Mouse (Mus musculus): ENCODE measurements at regions not wholly inside any gene's neighbourhood (a gene's known extent, or its start where the extent isn't known, plus 50 kb on each side); places are given as distances from the start of the nearest gene placed in this dataset.

DNA sequence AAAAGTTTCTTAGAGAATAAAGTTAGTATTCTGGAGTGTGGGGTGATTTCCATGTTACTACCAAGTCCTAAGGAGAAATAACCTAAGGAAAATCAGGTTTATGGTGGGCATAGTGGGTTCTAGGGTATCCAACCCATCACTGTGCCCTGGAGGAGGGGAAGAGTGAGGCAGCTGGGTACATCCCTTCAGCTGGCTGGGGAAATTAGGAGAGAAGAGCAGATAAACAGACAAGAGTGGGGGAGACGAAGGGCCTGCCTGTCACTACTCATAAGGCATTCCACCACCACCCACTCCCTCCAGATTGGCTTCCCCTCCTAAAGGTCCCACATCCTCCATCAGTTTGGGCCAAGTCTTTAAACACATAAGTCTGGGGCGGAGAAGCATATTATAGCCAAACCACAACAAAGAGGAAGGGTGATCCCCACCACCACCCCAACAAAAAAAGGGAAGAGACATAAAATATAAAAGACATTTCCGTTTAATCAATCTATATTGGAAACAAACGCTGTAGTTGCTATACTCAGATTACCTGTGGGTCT, 299.8 kb downstream of the Gm11361 start:
- DNase-seq = no peak

DNA sequence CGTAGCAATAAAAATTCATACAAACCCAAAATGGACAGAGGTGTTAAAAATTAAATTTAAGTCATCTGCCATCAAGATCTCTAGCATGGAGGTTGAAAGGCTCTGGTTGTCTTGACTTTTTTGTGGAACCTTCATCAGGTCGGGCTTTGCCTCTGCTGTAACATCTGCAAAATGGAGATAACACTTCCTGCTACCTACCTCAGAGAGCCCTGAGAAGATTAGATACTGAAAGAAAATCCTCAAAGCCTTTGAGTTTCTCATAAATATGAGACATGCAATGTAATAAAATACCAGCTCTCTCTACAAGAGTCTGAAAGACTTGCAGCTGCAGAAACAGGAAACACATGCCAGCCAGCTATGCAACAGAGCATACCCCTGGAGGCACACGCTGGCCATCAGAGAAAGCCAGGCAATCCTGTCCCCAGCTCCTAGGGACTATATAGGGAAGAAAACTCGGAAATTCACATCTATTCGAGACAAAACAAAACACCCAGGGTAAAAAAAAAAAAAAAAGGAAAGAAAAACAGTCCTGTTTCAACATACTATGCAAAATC, 299.1 kb downstream of the Gm11361 start:
- DNase-seq = no peak

DNA sequence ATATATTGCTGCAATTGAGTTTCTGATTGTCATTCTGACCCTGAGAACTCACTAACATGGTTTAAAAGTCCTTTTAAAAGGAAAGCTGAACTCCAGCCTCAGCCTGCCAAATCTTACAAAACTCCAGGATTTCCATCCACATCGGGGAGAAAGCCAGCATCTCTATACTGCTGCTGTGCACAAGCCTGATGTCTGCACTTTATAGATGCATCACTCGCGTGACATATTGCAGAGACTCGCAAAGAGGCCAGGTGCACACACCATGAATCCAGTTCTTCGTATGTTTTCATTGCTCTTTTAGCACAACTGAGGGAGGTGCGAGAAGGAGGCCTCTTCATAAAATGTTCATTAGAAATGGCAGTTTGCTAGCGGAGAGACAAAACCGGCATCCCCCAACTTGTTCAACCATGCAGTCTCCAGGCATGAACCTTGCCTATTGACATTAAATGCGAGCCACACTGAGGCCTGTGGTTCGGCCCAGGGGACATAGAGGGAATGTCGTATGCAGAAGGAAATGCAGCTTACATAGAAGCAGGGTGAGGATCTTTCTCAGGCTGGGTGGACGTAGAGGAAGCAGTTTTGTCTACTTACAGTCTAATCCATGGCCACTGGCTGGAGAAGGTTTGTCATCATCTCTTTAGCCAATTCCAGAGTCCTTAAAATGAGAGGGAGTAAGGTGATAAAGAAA, 297.0 kb downstream of the Gm11361 start:
- no peak for DNase-seq

DNA sequence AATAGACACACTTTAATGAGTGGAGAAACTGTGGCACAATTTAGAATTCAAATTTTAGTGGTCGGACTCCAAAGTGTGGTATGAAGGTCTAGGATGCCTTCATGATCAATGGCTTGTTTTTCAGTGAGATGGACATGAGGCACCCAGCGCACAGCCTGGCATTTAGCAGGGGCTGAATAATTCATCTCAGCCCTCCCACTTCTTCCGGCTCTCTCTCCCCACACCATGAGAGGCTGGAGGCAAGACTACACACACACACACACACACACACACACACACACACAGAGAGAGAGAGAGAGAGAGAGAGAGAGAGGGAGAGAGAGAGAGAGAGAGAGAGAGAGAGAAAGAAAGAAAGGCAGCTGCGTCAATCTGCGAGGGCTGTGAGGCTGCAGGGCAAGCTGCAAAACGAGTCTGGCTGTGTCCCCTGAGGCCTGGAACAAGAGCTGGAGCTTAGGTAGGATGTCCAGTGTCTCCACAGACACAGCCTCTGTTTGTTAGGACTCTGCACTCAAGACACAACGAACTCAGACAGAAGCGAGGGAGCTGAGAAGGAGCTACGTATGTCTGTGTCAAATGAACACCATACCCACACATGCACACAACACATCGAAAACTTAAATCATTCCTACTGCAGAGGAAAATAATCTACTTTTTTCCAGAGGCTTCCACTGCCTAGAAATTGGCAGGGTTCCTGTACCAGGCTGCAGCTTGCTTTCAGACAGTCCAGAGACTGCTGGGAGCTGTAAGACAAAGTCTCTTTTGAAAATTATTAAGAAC, 295.8 kb downstream of the Gm11361 start:
- DNase-seq = no peak

DNA sequence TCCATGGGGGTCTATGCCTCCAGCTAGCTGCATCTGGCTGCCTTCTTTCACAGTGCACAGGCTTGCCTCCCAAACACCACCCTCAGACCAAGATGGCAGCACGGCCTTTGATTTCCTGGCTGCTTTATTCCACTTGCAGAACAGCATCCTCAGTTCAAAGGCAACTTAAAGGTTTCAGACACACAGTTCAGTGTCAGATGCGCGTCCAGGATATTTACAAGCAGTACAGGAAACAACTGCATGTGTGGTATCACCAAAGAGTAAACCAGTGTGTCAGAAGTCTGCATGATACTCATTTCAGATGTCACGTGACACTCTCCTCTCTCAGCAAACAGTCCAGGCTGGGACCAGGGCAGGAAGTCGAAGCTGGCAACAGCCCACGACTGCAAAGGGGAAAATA, 294.2 kb downstream of the Gm11361 start:
- no peak for DNase-seq

DNA sequence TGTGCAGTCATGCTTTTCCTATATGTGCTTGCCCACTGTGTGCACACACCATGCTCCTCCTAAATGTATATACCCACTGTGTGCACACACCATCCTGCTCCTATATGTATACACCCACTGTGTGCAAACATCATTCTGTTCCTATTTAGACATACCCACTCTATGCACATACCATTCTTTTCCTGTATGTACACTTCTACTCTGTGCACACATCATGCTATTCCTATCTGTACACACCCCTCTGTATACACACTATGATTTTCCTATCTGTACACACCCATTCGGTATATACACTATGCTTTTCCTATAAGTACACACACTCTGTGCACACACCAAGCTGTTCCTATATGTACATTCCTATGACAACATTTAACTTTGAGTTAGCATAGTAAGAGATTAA, 288.5 kb downstream of the Gm11361 start:
- no peak for DNase-seq

DNA sequence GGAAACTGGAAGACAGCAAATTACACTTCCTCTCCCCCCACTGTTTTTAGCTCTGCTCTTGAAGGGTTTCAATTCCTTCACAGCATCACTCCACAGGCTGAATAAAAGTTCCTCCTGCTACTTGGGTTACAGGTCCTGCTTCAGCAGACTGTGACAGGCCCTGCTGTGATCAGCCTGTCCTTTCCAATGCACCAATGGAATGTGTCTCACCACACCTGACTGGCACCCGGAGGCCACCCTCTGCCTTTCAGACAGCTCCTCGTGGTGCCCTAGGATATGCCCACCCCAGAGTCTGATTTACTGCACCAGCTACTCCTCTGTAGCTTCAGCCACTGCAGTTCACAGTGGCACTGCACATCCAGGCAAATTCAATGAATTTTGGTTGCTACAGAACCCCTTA, 288.0 kb downstream of the Gm11361 start:
- no peak for DNase-seq

DNA sequence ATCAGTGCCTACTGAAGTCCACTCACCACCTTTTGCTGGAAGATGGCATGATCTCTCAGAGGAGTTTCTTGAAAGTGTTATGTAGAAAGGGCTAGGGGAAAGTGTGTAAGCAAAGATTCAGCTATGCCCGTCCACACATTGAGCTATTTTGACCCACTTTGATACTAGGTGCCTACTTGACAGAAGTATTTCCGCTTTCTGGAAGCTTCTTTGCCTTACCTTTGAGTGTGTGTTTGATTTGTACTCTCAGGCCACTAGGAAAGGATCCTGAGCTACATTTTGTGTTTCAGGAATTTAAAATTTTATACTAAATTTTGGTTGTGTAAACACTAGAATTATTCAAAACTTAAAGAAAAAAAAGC, 287.5 kb downstream of the Gm11361 start:
- no peak for DNase-seq

DNA sequence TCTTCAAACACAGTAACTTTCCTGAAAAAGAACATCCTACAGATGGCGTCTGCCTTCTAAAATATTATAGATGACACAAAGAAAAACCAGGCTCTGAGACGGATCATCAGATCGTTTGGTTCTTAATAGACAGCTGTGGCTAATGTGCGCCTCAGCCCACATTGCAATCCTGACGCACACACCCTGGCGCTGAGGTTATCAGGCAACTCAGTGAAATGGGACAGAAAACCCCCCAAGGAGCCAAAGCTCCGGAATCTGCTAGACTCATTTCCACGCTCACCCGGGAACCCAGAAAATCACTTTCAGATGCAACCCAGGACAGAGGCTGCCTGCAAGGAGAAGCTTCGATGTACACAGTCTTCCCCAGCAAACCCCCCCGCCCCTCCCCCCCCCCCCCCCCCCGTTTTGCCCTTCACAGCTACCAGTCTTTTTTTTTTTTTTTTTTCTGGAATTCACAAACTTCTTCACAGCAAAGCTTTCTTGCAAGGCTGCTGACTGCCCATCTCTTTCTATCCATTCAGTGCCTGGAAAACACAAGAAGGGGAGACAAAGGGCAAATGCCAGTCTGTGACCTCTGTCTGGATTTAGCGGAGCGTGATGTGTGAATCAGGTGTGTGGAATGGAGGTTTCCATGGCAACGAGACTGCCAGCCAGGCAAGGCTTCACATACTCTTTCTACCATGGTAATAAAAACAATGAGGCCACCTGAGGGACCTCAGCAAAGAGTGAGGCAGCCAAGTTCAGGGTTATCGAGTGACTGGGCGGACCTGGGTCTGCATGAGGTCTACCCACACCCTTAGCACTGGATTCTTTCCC, 286.9 kb downstream of the Gm11361 start:
- no peak for DNase-seq

DNA sequence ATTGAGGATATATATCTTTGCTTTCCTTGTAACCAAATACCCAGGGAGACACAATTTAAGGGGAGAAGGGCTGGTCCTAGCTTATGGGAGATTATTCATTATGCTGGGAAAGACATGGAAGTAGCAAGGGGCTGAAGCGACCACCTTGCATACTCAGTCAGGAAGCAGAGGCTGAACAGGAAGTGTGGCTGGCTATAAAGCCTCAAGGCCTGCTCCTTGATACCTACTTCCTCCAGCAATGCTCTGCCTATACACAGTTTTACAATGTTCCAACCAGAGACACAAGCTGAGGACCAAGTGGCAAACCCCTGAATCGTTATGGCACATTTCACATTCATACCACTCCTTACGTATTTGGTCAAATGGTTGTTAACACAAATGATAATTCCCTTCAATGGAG, 284.3 kb downstream of the Gm11361 start:
- no peak for DNase-seq

DNA sequence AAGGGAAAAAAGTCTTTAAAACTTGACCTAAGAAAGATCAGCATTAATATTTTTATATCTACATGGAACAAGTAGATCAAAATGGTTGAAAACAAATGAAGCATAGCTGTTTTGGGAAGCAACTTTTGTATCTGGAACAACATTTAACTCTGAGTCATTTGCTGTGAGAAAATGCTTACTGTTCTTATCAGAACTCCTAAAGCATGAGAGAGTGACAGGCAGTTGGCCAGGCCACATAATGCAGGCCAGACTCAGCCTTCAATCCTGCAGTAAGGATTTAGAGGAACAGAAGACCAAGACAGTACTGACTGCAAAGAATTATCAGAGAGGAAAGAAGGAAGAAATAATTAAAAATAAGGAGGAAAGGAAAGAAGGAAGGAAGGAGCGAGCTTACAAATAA, 275.8 kb downstream of the Gm11361 start:
- DNase-seq = no peak

DNA sequence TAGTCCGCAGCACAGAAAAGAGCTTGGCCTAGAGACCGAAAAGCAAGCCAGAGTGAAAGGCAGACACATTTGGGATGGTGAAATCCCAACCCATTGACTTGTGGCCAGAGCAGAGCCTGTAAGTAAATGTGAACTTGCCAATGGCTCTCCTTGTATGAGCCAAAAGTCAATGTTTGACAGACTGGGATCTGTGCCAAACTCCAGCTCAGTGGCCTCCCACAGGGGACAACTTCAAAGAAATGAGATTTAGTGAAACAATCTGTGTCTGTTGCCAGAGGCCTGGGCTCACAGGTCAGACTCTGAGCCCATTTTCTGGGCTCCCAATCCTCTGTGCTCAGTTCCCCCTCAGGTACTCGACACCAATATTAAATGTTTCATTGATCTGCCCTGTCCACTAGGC, 274.9 kb downstream of the Gm11361 start:
- DNase-seq = no peak

DNA sequence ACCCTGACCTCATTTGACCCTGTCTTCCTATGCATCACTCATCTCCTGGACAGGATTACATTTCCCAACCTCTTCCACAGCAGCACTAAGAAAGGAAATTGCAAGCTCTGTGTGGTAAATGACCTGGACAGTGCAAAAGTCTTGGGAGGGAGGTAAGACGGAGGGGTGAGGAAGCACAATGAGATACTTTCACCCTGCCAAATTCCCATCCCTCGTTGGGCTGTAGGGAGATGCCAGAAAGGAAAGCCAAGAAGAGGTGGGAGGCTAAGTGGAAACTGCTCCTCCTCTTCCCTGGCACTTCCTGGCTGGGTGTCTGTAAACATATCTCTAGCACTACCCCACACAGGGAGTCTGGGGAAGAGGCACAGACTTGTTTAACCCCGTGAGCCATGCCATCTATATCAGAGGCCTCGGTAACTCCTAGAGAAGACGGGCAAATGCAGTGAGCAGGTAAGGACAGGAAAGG, 274.2 kb downstream of the Gm11361 start:
- no peak for DNase-seq

DNA sequence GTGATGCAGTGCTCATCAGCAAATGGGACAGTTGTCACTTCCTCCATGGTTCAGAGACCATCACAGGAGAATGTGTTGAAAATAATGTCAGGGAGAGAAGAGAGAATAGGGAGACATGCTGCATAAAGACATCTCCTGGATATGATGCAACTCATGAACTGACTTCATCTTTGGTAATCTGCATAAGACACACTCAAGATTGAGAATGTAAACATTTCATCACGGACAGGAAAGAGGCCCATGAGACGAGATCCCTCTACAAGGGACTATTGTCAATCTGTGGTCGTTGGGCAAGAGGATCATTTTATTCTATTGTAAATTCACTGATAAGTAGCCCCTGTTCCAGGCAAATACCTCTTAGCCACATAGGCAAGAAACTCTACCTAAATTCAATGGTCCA, 273.6 kb downstream of the Gm11361 start:
- no peak for DNase-seq

DNA sequence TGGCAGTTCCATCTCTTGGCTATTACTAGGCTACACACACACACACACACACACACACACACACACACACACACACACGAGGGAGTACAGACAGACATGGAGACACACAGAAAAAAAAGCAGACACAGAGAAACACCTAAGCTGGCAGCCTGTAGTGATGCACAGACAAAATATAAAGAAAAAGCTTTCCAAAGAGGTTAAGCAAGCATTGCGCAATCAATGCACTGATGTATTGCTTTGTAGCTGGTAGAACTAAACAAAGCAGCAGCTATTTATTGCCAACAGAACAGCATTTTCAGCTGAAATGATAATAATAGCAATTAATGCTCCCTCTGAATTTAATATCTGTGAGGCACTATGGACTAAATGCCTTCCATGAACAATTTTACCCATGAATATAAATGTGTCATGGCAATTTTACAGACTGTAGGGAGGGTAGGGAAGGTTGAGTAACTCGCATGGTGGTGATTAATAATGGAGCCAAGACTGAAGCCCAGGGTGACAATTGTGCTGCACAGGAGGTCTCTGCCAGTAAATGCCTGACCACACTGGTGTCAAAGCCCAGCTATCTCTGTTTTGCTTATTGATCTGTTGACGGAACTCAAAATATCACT, 271.7 kb downstream of the Gm11361 start:
- no peak for DNase-seq

DNA sequence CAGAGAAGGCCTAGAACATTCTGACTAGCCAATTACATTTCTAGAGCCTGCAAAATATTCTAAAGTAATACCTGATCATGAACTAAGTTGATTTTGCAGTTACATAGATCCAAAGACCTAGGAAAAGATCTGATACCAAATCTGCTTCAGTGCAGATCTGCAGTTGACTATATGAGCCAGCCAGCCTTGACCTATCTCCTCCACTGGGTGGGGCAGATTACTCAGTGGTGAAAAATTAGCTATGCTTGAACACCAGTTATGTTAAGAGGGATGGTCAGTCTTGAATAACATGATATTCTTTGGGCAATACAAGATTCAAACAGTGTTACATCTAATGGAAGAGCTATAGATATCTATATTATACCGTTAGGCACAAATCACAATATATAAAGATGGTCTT, 269.0 kb downstream of the Gm11361 start:
- no peak for DNase-seq

DNA sequence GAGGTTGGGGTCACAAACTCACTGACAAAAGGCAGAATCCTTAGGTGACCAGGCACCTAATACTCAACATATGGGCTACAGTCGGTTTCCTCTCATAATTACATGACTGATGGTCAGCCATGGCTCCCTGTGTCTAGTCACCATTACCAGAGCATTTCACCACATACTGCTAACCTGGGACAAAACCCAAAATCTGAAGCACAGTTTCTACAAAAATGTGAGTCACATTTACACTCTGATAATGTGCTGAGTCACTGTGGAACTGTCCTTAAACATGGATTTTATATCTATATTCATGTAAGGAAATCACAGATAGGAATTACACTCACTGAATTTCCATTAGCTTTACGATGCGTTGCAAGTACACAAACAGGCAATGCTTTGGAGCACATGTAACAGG, 267.1 kb downstream of the Gm11361 start:
- DNase-seq = no peak

DNA sequence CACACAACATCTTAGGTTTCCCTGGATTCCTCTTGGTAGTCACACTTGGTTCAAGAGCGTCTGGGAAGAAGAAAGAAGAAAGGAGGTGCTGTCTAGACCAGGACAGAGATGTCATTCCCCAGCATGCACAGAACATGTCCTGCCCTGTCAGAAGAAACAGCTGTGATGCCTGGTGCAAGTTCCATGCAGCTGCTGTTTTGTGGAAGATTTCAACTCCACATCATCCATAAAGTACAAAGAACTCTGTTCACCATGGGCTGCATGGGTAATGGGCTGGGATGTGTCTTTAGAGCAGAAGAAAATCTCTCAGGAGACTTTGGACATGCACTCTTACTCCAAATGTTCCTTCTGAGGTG, 262.8 kb downstream of the Gm11361 start:
- DNase-seq = no peak

DNA sequence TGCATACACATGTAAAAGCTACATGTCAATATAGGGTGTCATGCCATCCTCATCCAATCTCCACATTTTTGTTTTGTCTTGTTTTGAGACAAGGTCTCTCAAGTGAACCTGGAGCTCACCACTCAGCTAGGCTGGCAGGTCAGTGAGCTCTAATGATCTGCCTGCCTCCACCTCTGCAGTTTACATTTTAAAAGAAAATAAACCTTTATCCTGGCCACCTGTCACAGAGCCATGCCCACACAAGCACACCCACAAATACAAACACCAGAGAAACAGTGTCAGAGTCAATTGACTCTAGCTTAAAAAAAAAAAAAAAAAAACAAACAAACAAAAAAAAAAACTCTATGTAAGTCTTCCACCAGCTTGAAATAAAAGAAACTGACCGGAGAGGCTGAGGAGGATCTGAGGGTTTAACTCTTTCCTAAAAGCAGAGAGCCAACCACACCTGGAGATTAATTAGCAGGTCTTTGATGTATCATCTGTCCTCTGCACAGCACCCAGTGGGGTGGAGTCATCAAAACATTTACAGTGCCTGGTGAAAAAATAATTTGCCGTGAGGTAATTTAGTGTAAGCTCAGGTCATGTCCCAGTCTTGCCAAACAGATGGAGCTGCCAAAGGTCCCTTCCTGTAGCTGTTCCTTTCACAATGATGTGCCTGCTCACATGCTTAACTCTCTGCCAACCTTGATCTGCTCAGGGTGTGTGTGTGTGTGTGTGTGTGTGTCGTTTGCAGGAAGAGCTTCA, 262.2 kb downstream of the Gm11361 start:
- DNase-seq = no peak

DNA sequence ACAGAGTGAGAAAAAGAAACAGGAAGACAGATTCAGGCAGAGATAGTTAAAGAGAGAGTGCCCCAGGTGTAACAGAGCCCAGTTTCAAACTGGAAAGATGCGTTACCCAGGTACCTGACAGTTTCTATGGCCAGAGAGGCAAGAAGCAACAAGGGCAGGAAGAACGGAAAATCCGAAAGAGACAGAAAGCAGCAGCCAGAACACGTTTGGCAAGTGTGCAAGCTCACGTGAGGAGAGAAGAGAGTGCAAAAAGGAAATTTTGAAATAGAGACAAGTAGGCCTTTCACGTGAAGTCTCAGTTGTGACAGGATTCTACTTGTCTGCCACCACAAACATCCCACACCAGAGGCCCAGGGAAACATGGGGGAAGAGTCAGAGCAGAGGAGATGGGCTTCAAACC, 259.8 kb downstream of the Gm11361 start:
- DNase-seq = no peak

DNA sequence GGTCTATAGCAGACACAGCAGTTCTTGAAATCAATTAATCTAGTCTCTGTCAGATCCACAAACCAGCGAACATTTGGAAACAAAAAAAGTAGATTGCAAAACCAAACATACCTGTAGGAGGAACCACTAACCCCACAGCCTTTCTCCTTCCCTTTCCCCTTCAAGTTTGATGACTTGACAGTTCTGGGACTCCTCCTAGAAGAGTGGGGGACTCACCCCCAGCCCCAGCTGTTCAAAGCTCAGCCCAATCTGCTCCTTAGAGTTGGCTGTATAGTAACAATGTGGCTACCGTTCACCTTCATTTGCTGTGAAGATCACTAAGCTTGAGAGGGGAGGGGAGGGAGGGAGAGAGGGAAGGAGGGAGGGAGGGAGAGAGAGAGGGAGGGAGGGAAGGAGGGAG, 259.3 kb downstream of the Gm11361 start:
- DNase-seq = no peak

DNA sequence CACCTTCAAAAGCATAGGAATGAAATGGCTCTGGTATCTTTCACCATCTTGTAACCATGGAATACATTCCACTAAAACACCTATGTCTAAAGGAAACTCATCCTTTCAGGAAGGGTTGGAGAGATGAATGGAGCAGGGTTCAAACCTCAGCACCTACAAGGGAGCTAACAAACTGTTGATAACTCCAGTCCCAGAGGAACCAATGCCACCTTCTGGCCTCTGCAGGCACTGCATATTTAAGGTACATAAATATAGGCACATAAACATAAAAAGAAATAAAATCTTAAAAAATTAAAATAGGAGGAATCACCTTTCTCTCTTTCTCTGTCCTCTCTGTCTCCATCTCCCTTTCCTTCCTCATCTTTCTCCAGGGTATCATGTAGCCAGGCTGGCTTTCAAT, 256.9 kb downstream of the Gm11361 start:
- DNase-seq = no peak
